Mouse (Mus musculus) layer of hippocampus, adult 9-10 months (tissue): ENCODE data around the gene Neu3.
A peak's percentile ranks its signal among the peaks of the same experiment; 100 is the strongest.
"Not testable (repeated sequence)": the region's sequence is repeated elsewhere in the genome, so short reads cannot be mapped to it uniquely, and the experiment has no call there.

ENCODE experiments used
- DNase-seq: peaks from one replicate; pipeline ENCODE4 v3.0.0; 2022; ENCODE audit warnings: low spot score

The Neu3 gene

DNA sequence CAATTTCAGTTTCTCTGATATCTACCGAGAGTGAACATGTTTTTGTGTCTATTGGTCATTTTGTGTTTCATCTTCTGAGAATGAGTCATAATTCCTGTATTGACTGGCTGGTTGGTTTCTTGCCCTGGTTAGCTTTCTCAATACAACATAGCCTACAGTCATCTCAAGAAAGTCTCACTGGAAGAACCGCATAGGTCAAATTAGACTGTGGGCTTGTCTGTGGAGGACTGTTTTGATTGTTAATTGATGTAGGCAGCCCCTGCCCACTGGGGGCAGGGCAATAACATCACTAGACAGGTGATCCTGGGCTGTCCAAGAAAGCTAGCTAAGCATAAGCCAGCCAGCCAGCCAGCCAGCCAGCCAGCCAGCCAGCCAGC, 5.6 kb upstream of the Neu3 start:
- DNase-seq = no peak

DNA sequence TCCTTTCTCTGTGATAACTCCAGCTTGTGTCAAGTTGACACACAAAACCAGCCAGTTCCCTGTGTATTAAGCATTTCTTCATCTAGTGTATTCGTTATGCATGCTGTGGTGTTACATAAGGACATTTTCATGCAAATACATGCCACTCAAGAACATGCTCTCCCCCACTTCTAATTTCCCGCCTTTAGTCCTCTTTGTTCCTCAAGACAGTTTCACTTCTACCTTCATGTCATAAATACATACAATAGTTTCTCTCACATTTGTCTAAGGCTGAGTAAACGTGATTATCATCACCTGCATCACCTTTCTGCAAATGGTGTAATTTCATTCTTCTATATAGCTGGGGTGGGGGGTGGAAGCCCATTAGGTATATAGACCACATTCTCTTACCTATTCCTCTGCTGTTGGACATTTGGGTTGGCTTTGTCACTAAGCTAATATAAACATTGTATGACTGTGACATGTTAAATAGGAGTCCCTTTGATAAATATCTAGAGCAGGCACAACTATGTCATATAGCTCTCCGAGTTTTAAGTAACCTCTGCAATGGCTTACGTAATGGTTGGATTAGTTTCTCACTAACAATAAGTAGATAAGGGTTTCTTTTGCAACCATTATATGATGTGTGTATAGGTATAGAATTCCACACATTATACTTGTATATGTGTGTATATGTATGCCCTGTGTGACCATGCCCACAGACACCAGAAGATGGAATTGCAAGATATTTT, 5.1 kb upstream of the Neu3 start:
- no peak for DNase-seq

DNA sequence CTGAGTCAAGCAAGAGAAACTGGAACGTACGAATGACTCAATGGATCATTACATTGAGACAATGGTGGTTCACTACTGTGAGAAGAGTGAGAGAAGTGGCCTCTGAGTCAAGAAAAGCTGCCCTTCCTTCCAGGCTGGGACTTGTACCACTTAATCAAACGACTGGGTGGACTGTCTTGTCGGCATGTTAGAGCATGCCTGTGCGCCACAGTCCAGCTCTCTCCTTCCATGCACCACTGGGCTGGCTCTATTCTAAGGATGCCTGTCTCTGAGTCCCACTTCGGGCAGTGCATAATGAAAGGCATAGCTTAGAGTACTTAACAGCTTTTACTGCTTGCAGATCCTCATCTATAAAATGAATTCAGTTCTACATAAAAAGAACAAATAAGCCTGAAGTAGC, 2.1 kb downstream of the Neu3 start:
- no peak for DNase-seq

DNA sequence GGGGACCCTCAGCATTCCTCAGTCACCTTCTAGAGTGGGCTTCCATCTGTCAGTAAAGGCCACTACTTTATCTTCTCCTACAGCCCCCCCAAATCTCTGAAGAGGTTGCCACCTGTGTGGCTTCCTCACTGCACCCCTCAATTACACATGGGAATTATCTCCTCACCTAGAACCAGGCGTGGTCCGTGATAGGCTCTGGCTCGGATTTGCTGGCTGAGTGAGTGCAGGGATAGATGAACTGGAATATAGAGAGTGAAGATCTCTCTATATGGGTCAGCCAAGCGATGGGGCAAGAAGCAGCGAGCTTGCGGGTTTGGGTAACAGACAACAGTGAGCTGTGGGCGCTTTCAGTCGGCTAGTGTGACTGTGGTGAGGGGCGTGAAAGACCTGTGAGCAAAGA, 2.7 kb downstream of the Neu3 start:
- DNase-seq = no peak

DNA sequence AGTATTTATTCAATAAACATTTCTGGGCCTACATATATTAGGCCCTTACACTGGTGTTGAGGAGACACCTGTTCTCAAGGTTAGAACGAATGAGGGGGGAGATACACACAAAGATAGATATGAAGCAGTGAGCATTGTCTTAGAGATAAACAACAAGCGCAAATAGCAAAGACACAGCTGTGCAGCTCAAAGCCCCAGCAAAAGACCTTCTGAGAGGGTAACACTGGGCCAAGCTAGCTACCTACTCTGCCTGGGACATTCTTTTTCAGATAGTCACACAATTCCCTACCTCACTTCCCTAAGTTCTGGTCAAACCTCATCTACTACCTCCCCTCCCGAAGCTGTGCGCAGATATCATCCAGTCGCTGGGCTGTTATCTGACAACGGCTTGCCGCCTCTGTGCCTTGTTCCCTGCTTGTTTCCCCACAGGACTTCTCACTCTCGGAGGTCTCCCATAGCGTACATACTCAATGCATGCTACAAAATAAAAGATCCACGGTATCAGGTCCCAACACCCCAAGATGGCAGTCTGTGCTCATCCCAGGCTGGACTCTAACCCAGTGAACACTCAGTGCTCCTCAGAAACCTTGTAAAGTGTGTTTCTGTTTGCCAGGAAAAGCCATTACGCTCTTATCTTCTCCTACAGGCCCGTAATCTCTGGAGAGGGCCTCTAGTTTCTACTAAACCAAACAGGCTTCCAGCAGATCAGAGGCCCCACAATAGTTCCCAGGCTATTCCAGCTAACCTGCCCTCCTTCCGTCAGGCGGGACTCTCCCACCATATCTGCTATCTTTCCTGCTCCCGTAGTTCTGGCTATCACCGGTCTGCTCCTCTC, 3.4 kb downstream of the Neu3 start:
- DNase-seq = no peak

DNA sequence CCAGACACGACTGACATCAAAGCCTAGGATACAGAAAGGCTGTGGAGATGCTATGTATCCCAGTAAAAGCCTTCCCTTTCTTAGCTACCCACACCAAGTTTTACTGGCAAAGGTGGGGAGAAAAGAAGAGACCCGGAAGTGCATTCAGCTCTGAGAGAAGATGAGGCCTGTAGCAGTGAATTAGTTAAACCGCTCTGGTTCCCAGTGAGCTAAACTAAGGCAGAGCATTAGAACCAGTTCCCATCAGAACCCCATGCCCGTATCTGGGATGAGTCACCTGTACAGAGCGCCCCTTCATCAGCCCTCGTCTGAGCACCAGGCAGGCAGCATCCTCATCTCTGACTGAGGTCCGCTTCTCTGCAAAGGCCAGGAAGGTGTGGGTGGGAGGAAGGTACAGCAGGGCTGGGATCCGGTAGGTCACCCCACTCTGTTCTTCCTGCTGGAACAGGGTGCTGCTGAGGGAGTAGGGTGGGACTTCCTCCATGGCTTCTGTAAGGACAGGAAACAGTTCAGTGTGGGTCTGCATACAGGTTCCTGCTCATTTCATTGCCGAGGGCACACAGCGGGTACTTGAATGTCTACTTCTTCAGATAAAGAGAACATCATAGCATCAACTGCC, 5.1 kb downstream of the Neu3 start:
- DNase-seq = no peak

DNA sequence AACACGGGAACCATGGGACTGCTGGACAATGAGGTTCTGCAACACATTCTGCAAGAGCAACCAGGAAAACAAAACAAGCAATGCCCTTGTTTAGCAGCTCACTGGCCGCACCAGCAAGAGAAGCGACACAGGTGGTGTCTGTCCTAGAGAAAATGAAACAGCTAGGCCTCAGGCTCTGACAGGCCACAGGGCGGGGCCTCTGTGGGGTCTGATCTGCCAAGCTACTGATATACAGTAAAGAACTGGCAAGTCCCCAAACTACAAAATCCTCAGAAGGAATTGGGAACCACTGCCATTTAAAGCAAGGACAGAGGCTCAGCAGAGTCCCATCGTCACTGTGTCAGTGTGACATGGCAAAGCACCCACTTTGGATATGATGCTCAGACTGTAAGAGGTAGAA, 5.8 kb downstream of the Neu3 start:
- DNase-seq = no peak

DNA sequence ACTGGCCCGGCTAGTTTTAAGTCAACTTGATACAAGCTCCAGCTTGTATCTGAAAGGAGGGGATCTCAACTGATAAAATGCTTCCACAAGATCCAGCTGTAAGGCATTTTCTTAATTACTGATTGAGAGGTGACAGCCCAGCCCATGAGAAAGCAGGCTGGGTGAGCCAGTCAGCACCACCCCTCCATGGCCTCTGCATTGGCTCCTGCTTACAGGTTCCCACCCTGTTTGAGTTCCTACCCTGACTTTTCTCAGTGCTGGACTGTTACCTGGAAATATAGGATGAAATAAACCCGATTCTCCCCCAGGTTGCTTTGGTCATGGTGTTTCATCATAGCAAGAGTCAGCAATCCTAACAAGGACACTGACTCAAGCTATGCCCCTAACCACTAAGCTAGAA, 6.3 kb downstream of the Neu3 start:
- DNase-seq = no peak

DNA sequence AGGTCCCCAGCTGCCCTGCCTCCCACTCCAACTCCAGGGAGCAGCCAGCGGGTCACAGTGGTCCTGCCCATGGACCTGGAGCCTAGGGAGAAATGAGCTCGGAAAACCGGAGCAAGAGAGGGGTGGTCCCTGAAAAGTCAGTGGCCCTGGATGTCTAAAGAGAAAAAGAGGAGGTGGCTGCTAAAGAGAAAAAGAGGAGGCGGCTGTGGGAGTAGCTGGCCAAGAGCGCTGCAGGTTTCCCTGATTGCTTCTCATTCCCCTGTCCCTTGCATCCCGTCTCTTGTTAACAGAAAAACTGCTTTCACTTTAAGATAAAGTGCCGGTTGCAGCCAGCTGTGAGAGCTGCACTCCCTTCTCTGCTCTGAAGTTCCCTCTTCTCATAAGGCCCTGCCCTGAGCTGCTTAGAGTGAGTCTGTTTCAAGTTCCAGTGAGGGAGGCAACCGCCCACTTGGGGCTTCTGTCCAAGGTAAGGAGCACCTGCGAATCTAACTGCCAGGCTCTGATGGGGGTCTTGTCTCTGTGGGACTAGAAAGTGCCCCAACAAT, 10.0 kb downstream of the Neu3 start:
- DNase-seq = not testable (repeated sequence)

DNA sequence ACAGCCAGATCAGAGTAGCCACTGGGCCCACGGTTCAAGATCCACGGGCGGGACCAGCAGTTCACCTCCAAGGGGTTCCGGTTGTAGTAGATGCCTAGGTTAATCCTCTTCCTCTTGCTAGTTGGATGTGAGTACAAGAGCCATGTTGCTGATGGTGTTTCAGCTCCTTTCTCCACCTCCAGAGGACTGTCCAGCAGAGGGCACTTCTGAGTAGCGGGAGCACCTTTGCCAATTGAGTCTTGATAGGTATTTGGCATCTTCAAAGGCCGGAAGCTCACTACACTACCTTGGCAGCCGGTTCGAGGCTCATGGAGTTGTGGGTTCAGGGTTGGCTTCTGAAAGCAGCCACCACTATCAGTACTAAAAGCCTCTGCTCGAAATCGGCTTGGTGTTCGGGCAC, 14.8 kb downstream of the Neu3 start:
- DNase-seq = no peak

DNA sequence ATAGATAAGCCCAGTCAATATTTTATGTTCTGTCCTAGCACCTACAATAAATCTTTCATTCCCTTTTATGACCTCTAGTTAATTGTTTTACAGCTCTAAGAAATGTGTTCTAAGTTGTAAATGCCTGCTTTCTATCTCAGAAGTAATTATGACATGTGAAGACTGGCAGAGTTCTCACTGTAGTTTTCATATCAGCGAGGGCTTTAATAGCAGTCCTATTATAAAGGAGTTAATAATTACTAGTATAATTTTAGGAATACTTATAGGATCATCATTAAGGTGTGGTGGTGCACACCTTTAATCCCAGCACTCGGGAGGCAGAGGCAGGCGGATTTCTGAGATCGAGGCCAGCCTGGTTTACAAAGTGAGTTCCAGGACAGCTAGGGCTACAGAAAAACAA, 16.6 kb downstream of the Neu3 start:
- no peak for DNase-seq

DNA sequence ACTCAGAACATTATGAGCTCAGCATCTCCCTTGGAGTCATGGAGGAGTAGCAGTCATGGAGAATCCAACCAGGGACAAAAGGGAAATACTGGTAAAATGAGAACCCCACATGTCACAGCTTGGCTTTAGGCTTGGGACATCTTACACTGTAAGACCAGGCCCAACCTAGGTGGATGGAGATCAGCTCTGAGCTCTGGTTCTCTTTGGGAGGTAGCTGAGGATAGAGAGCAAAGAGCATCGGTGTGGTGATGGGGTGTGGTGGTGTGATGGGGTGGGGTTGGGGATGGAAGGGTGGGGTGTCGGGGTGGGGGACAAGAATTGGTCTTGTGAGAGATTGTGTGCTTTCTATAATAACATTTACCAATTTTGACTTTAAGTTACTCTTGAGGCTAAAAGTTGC, 17.4 kb downstream of the Neu3 start:
- DNase-seq = no peak

DNA sequence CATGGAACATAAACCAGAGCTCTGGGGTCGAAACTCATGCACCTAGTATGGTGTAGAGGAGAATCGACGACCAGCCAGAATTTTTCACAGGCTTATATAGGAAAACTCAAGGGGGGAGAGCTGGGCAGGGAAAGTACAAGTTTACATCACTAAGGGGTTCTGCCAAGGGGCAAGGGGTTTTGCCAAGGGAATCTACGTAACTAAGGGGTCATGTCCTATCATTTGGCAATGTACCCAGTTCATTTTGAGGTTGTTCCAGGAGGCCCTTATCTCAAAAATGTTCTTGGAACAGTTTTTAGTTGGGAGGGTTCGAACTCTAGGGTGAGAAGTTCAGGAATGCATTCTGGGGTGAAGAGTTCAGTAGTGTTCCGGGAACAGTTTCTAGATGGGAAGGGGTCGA, 21.2 kb downstream of the Neu3 start:
- DNase-seq = not testable (repeated sequence)

DNA sequence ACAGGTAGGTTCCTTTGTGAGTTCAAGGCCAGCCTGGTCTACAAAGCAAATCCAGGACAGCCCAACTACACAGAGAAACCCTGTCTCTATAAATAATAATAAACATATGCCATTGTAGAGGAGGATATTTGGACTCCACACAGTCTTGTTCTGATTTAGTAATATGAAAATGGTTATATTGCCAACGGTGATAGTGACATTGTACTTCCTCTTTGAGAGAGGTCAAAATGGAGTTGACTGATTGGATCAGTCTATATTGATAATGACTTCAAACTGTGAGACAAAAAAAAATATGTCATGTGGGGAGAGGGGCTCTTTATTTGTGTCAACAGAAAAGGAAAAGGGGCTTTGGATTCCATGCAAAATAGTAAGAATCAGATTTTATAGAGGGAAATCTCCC, 22.9 kb downstream of the Neu3 start:
- DNase-seq = no peak

DNA sequence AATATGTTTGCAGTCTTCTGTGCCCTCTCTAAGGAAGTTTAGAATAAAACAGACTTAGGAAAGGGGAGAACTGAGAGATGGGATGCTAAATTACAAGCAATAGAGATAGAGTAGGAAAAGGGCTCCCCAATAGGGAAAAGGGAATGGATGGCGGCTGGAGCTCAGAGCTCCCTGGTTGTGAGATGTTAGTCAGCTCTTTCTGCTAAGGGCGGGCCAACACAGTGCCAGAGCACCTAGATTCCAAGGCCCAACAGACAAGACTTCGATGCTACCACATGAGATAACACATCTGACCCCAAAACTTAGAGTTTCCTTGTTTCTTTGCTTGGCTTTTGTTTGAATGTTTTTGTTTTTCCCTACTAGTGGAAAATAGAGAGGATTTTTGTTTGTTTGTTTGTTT, 24.2 kb downstream of the Neu3 start:
- DNase-seq = not testable (repeated sequence)

DNA sequence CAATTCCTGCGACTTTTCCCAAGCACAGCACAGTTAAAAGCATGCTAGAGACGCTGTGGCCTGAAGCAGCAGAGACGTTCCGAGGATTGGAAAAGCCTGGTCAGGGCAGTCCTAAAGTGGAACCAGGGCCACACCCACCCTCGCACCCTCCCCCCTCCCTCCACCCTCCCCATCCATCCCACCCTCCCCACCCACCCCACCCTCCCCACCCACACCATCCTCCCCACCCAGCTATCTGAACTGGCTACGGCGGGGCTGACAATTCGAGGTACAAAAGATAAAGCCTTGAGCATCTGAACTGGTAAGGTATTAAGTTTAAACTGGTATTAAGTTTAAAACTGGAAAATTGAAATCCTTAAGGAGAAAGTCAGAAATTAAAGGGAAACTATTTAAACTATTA, 24.7 kb downstream of the Neu3 start:
- DNase-seq = no peak

DNA sequence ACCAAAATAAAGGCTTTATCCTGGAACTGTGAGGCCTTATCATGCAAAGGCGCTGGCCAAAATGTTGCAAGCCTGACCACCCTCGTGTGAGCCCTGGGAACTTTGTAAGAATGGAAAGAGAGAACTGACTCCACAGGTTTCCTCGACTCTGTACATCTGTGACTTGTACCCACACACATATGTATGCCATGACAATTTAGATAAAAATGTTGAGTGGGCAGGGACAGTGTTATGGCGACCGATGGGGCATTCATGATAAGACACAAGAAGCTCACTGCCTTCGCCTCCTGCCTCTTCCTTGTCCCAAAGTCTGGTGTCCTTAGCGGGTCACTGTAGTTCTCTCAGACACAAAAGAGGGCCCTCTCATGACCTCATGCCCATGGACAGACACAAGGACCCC, 29.1 kb downstream of the Neu3 start:
- no peak for DNase-seq

DNA sequence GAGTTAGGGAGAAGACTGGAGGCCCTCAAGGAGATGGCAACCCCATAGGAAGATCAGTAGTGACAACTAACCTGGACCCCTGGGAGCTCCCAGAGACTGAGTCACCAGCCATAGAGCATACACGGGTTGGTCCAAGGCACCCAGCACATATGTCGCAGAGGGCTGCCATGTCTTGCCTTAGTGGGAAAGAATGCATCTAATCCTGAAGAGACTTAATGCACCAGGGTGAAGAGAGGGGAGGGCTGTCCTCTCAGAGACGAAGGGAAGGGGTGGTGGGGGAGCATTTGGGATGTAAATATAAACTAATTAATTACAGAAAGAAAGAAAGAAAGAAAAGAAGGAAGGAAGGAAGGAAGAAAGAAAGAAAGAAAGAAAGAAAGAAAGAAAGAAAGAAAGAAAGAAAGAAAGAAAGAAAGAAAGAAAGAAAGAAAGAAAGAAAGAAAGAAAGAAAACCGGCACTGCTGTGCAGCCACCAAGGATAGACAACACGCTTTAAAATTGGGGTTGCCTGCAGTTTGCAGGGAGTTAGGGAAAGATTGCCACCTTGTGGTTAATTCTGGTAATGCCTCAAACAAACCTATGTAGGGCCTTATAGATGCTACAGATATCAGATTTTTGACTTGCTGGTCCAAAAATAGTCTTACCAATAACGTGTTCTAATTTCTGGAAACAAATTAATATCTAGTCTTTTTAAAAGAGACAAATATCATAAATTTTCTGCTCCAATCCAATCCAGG, 30.1 kb downstream of the Neu3 start:
- DNase-seq = peak; percentile 61

DNA sequence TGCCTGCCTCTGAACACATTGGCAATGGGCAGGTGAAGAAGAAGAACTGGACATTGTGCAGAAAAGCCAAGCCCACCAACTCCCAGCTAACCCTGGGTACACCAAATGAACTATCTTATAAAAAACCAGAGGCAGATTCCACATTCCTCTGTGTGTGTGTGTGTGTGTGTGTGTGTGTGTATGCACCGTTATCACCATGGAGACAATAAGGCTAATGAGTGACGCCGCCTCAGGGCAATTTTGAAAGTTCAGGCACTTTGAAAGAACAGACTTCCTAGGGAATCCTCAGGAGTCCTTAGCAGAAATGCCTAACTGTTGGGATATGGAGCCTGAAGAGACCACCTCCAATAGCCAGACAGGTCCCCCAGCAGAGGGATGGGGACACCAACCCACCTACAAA, 31.0 kb downstream of the Neu3 start:
- DNase-seq = no peak

DNA sequence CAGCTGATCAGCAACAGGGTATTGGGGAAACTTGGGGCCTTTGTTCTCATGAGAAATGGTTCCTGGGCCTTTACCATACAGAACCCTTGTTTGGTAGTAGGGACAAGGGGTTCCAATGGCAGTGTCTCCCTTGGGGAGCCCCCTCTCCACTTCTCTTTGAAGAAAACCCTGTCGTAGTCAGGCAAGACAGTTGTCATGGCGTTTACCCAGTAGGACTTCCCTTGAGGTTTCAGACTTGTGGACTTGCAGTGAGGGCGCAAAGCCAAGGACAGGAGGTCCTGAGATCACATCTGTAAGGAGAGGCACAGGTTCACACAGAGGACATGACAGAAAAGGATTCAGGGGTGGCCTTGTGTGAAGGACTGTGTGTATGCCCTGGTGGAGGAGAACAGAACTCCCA, 31.7 kb downstream of the Neu3 start:
- no peak for DNase-seq

DNA sequence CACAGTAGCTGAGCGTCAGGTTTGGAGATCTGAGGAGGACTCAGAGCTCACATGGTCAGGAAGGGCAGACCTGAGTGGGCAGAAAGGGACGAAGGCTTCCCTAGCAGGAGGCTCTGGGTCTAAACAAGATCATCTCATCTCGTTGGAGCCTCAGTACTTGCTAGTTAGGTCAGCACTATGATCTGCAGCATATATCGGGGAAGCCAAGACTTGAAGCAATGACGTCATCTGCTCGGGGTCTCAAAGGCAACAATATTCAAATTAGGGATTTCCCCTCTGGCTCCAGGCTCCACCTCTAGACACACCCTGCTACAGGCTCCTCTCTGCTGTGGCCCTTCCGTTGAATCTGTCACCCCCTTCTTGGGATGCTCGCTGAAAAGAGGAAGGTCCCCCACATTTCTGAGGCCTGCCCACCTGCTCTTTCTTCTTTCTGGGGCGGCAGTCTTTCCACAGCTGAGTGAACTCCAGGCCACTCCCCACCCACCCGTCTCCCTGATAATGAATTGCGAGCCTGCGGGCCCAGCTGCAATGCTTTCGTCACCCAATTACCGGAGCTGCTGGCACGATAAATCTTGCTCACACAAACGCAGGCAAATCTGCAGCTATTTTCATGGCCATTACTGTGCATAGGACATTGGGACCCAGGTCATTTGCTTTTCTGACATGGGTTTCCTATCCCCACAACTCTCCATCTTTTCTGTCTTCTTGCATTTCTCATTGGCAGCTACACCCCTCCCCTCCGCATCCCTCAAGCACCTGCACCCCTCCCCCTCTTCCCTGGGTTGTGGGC, 32.8 kb downstream of the Neu3 start:
- no peak for DNase-seq

DNA sequence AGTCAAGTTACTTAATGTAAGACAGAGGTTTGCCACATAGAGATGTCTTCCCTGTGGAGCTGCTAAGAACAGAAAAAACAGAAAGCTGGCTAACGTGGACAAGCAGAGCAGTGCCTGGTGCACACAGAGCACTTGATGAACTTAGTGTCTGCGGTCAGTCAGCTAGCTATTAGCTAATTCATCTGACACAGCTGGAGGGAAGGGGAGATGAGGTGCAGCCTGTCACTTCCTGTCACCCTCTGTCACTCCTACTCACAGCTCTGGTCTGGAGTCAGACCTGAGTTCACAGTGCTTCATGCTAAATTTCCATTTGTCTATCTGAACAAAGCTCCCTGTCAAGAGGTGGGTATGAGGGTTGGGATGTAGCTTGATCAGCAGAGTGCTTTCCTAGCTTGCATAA, 34.1 kb downstream of the Neu3 start:
- no peak for DNase-seq
